Mouse (Mus musculus): ENCODE measurements around the gene Krt32.
A peak's percentile ranks its signal among the peaks of the same experiment; 100 is the strongest.

Gene Krt32

GRCm38 (mm10) chr11:100087861-100088260 is at the start of gene Krt32:
Gene Krt32, minus strand, starts transcription at chr11:100088226.
- no peak for DNase-seq

DNA sequence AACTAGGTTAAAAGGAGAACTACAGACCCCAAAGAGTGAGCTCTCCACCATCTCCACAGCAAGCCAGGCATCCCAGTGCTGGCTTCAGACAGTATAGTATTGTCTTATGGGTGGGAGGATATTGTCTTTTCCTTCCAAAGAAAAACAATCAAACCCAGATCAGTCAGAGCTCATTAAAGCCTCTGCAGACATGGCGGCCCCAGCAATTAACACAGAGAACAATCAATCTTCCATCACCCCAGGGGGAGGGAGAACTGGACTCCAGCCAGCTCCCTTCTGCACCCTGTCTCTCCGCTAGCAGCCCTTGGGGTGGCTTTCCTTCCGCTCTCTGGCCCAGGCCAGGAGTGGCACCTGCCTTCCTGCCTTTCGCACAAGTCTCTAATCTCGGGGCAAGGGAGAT is 49.7 kb upstream of the Krt32 start:
- no peak for DNase-seq

GRCm38 (mm10) chr11:100136559-100136958 is 48.5 kb upstream of the Krt32 start:
- DNase-seq, result no peak

GRCm38 (mm10) chr11:100135731-100136130 is 47.7 kb upstream of the Krt32 start, which contains the start of gene Krt15:
Gene Krt15, minus strand, starts transcription at chr11:100135928.
- DNase-seq, result no peak

GRCm38 (mm10) chr11:100124901-100125300 is 36.9 kb upstream of the Krt32 start:
- DNase-seq, result no peak

GRCm38 (mm10) chr11:100121466-100121865 is 33.4 kb upstream of the Krt32 start, which contains the start of gene Krt13:
Gene Krt13, minus strand, starts transcription at chr11:100121566.
- DNase-seq, result no peak

DNA sequence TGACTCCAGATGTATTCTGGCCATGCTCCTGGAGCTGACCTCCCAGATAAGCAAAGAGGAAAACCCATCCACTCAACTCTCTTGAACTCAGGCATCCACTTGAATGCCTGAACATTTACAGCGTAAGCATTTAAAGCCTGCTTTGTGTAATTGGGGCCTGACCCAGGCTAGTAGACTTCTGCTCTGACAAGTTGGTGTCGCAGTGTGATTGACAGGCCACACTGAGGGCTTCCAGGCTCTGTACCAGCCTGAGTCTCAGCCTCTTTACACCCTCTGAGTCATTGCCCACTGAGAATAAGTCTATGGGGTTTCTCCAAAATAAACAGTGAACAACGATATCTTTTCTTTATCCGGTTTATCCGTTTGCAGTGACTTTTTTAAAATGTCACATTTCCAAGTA is 32.3 kb upstream of the Krt32 start:
- DNase-seq, result no peak

- DNase-seq, result no peak
These were observed 25.7 kb upstream of the Krt32 start for GRCm38 (mm10) chr11:100113742-100114029.

DNA sequence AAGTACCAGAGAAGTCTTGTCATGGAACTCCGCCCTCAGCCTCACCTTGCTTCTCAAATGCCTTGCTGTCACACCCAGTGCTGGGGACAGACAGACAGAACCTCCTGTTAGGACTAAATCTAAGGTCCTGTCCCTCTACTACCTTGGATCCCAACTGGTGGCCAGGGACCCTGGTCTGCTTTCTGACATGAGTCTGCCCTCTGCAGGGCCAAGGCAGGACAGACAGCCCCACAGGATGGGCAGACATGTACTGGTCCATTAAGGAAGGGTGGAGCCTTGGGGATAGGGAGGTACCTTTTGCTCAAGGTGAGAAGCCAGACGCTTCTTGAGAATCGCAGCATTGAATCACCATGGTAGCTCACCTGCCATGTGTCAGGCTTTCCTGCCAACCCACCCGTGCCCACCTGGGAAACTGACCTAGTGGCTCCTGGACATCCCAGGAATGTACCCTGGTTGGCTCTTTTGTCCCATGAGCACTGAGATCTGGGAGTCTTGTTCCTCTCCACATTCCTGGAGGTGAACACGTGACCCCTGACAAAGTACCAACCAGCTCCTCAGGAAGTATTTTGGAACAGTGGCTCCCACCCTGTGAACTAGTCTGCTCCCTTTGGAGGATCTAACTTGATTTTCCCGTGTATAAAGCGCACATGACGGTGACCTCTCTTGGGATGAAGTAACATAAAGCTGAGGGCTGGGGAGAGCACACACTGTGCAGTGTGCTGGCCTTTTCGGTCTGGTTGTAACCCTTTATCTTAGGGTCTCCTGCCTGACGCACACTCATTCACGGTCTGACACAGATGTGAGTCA is 25.1 kb upstream of the Krt32 start:
- DNase-seq, result no peak

GRCm38 (mm10) chr11:100105576-100106122 is 17.6 kb upstream of the Krt32 start, which contains the start of gene Krt36:
Gene Krt36, minus strand, starts transcription at chr11:100105626.
- no peak for DNase-seq

GRCm38 (mm10) chr11:100102693-100103429 is 14.8 kb upstream of the Krt32 start:
- DNase-seq, result no peak

DNA sequence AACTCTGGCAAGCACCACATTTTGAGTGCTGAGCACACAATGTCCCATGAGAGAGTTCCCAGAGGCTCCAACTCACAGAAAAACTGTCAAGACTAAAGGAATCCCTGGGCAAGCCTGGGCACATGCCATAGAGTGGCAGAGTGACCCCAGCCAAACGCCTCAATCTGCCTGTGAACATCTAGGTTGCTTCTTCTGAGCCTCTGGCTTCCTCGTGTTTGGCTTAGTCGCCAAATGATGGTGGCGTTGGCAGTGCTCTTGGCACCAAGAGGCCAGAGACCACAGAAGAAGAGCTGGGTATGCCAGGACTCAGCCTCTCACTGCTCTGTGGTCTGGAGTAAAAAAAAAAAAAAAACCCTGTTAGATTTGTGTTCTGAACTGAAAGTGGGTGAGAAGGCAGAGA is 12.4 kb upstream of the Krt32 start:
- no peak for DNase-seq

DNA sequence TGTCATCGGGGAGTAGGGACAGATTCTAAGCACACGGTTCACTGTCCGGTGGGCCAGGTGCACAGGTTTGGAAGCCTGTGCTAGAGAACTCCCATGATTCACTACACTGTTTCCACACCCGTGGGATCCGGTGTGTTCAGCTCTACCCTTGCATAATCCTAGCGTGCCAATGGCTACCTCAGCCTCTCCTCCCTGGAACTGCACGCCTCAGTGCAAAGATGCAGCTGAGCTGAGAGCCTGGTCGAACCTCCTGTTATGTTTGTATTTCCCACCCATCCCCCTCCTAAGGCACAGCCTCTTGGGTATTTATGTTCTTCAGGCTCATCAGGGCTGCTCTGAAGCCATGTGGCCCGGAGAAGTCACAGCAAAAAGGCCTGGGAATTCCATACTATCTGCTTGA is 9.8 kb upstream of the Krt32 start:
- no peak for DNase-seq

GRCm38 (mm10) chr11:100096141-100096540 is 8.1 kb upstream of the Krt32 start, which contains the start of gene Krt35:
Gene Krt35, minus strand, starts transcription at chr11:100096241.
- no peak for DNase-seq

GRCm38 (mm10) chr11:100088378-100089025 is 476 bp upstream of the Krt32 start:
- no peak for DNase-seq

DNA sequence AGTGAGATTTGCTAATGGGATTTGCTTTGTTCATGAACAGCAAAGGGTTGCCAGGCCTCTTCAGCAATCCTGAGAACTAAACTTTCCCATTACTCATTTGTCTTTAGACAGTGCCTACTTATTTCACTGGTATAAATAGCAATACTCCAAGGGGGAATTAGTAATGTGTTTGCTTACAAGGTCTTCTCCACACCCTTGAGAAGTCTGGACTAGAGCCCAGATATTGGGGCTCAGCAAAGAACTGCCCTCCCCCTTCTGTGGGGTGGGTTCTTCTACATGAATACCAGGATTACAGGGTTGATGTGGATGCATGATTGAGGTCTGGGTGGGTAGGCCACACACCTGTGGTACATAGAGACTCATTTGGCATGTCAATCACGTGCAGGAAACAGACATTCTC is 14.2 kb downstream of the Krt32 start:
- no peak for DNase-seq

- no peak for DNase-seq
These were observed 20.6 kb downstream of the Krt32 start for GRCm38 (mm10) chr11:100067293-100068036.

DNA sequence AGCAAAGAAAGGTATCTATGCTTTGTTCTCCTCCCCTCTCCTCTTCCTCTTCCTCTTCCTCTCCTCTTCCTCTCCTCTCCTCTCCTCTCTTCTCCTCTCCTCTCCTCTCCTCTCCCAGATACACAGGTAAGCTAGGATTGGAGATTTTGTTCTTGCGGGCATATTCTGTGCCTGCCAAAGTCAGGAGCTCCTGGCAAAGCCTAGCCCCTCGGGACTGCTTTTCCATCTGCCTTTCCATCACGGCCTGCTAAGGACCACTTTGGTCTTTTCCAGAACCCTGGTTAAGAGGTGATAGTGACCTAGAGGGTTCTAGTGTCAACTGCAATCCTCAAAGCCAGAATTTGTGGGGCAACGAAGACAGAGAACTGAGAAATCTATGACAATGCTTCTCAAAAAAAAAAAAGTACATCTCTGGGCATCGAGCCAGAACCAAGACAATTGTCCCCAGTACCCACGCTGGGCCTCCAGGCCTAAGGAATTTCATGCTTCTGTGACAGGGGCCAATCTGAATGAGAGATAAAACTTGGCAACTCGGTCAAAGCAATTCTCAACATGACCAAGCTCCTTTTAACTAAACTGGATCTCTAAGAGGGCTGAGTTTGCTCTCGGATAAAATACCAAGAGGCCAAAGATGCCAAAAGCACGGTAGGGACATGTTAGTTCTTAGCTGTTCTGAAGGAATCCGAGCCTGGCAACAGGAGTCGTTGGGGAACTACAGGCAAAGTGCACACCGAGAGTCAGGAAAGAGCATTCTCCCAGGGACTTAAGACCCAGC is 21.6 kb downstream of the Krt32 start:
- no peak for DNase-seq

GRCm38 (mm10) chr11:100058875-100059274 is 29.2 kb downstream of the Krt32 start:
- DNase-seq, result peak; percentile 5

DNA sequence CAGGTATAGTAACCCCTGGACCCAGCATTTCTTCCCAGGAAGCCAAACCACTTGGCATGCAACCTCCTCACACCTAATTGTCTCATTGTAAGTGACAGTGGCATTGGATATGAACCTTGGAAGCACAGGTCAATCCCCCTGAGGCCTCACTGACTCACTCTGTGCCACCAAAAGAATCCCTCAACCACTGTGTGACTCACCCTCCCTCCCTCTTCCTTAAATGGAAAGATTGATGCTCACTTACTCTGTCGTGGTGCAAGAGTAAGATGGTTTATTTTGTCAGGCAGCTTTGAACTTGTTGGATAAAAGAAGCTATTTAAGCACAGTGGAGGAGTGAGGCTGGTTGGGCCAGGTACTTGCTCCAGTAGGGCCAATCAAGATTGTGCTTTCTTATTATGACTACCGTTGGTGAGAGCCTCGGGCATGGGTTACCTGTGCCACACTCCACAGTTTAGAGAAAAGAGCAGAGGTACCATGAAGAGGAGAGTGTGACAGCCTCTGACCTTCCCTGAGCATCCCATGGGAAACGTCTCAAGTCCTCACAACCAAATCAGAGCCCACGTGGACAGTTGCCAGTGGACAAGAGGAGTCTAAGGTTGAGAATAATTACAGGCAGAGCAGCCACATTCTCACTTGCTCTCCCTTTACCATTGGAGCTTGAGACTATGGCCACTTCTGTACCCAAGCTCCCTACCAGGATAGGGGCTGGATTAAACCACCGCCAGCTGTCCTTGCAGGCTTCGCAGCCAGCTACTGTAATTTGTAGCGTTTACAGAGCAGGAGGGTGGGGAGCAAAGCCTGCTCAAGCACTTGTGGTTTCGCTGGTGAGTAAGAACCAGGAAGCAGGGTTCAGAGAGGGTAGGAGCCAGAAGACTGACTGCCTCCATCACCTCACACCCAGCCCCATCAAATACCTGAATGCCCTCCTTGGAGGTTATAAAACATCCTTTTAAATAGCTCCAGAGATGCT is 32.1 kb downstream of the Krt32 start:
- DNase-seq, result no peak

DNA sequence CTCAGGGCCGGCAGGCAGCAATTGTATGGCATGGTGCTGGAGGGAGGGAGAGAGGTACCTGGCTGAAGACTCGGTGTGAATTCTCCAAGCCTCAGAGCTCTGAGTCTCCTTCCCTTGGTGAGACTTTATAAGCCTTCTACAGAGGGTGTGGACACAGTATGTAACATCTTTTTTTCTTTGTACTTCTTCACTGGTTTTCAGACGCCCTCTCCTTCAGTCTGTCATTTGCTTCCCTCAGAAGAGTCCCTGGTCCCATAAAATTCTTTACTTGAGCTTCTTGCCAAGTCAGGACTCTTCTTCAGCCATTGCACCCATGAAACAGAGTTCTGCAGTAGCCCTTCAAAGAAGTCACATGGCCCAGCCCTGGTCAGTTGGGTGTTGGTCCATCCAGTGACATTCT is 37.6 kb downstream of the Krt32 start, which contains the start of gene Krt31:
TSS of gene Krt31 (minus strand) at position 101 of the 400 bp plus-strand sequence.
- no peak for DNase-seq

Measured in kidney, adult 9 months (tissue).